Mouse (Mus musculus) heart, adult 2 months (tissue): ENCODE measurements at regions not wholly inside any gene's neighbourhood (a gene's known extent, or its start where the extent isn't known, plus 50 kb on each side); places are given as distances from the start of the nearest gene placed in this dataset.

Source experiments
- DNase-seq, 2 experiments: peaks; one replicate each; pipeline ENCODE4 v3.0.0; 2021
- H3K27ac ChIP-seq: fragments of 200-600 bp; 2 replicates; pipeline ENCODE4 v1.8.1; 2022
- H3K27me3 ChIP-seq: fragments of 200-500 bp; 2 replicates; pipeline ENCODE4 v1.6.1; 2012; ENCODE audit warnings: mild to moderate bottlenecking, low read length, inconsistent platforms, mixed read lengths; ENCODE audit not compliant: control insufficient read depth, insufficient read depth
- H3K36me3 ChIP-seq: fragments of 200-500 bp; 2 replicates; pipeline ENCODE4 v1.6.1; 2012; ENCODE audit warnings: low read length, inconsistent platforms; ENCODE audit not compliant: control insufficient read depth, insufficient read depth
- H3K4me1 ChIP-seq: fragments of 200-500 bp; 2 replicates; pipeline ENCODE4 v1.6.1; 2011; ENCODE audit warnings: low read length; ENCODE audit not compliant: control insufficient read depth, insufficient read depth
- H3K4me3 ChIP-seq: fragments of 200-600 bp; 2 replicates; pipeline ENCODE4 v1.8.1; 2022
- H3K79me2 ChIP-seq: fragments of 200-500 bp; replicated peaks from 2 replicates; pipeline ENCODE4 v1.6.1; 2012; ENCODE audit warnings: mild to moderate bottlenecking, inconsistent platforms, low read length, moderate library complexity, mixed read lengths; ENCODE audit not compliant: control insufficient read depth, insufficient read depth
- H3K9ac ChIP-seq: fragments of 200-500 bp; 2 replicates; pipeline ENCODE4 v1.6.1; 2012; ENCODE audit warnings: low read depth, mild to moderate bottlenecking, control low read depth, inconsistent platforms, low read length, mixed read lengths
- CTCF ChIP-seq: fragments of 200-600 bp; IDR thresholded peaks from 2 replicates; pipeline ENCODE4 v1.8.1; 2022; ENCODE audit warnings: antibody characterized with exemption, mild to moderate bottlenecking, moderate library complexity
- EP300 ChIP-seq: fragments of 200-500 bp; IDR thresholded peaks from 2 replicates; pipeline ENCODE4 v1.6.1; 2011; ENCODE audit warnings: low read depth, low read length, control low read depth; ENCODE audit not compliant: insufficient read depth
- POLR2A ChIP-seq: fragments of 200-500 bp; IDR thresholded peaks from 2 replicates; pipeline ENCODE4 v1.6.1; 2011; ENCODE audit warnings: mild to moderate bottlenecking, low read depth, low read length, control low read depth; ENCODE audit not compliant: insufficient read depth
- WGBS: fragments of 180-500 bp; shearing (Covaris S2); methylation state at CpG from one replicate; pipeline ENCODE4 v1.1.7; 2018; 5-methylcytosine and 5-hydroxymethylcytosine counted together
- intact Hi-C: fragments of 180-260 bp; cut with DNase I; formaldehyde crosslinking; loops from one replicate; pipeline ENCODE4 v1.15.1; 2025

GRCm38 (mm10) chr16:56386539-56386938 lies 91.1 kb upstream of the Abi3bp start:
- no peak overlapping the region for H3K4me3 ChIP-seq
- WGBS = 58% methylated on average over 4 of the region's 4 CpGs
- H3K27me3 ChIP-seq = no peaks in the 10 kb centered on the region
- TF ChIP-seq EP300 (no peak), CTCF (no peak), POLR2A (no peak)
- H3K36me3 ChIP-seq = no peaks in the 10 kb centered on the region
- H3K27ac ChIP-seq = no peak overlapping the region
- intact Hi-C loops = no loop called here
- no peaks in the 10 kb centered on the region for H3K79me2 ChIP-seq
- peaks cover 3% of the 10 kb centered on the region for H3K4me1 ChIP-seq
- no peak for DNase-seq
- H3K9ac ChIP-seq = no peak overlapping the region

DNA sequence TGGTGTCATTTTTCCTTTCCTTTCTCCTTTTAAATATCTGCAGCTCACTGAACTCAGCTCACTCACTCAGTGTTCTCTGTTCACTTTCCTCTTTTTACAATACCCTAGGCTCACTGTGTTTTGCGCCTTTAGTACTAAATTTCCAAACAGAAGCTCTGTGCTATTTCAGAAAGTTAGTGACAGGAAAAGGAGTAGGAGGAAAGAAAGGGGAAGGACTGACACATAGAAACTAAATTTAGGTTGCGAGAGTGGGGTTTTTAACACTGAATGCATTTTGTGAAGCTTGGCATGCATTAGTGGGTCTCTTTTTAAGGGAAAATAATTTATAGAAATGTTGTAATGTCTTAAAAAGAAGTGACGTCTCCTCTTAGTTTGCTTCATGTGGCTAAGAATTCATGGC lies 84.8 kb upstream of the Abi3bp start:
- Histone ChIP-seq H3K27me3 (no peaks in the 10 kb centered on the region), H3K79me2 (no peaks in the 10 kb centered on the region), H3K27ac (no peak overlapping the region), H3K4me3 (no peak overlapping the region), H3K4me1 (no peaks in the 10 kb centered on the region), H3K9ac (no peak overlapping the region), H3K36me3 (no peaks in the 10 kb centered on the region)
- intact Hi-C loops = no loop called here
- no peak for DNase-seq
- TF ChIP-seq CTCF (no peak), EP300 (no peak), POLR2A (no peak)
- WGBS = 58% methylated on average over 3 of the region's 3 CpGs

- H3K27me3 ChIP-seq = no peaks in the 10 kb centered on the region
- intact Hi-C loops = no loop called here
- TF ChIP-seq CTCF (no peak), POLR2A (no peak), EP300 (no peak)
These were observed 81.1 kb upstream of the Abi3bp start for GRCm38 (mm10) chr16:56396586-56396985.

GRCm38 (mm10) chr16:56399541-56399940 lies 78.1 kb upstream of the Abi3bp start:
- Histone ChIP-seq H3K36me3 (no peaks in the 10 kb centered on the region), H3K4me1 (no peaks in the 10 kb centered on the region), H3K4me3 (no peak overlapping the region), H3K27ac (no peak overlapping the region), H3K79me2 (no peaks in the 10 kb centered on the region), H3K9ac (no peak overlapping the region), H3K27me3 (no peaks in the 10 kb centered on the region)
- intact Hi-C loops = no loop called here
- DNase-seq = no peak
- TF ChIP-seq EP300 (no peak), POLR2A (no peak), CTCF (no peak)
- 78% methylated on average over 4 of the region's 4 CpGs for WGBS

More at GRCm38 (mm10) chr16:56396586-56396985, 81.1 kb upstream of the Abi3bp start:
- 38% methylated on average over 4 of the region's 4 CpGs for WGBS
- H3K27ac ChIP-seq = no peak overlapping the region
- H3K36me3 ChIP-seq = no peaks in the 10 kb centered on the region
- no peaks in the 10 kb centered on the region for H3K4me1 ChIP-seq
- H3K9ac ChIP-seq = no peak overlapping the region
- no peak overlapping the region for H3K4me3 ChIP-seq
- DNase-seq = no peak
- no peaks in the 10 kb centered on the region for H3K79me2 ChIP-seq

DNA sequence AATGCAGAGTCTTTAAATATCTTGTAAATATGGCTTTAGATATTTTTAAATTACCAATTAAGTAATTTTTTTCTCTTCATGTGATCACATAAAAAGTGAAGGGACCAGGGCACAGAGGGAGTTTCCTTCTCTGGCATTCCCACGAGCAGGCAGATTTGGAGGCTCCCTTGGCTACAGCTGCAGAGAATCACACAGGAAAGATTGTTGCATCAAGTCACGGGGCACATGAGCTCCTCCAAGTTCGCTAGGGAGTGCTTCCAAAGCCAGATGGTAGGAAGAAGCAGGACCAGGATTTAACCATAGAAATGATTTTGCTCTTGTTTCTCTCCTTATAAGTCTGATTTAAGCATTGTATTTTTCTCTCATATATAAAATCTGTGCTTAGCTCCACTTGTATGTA lies 53.9 kb upstream of the Abi3bp start:
- no peak for TF ChIP-seq POLR2A
- no peak for TF ChIP-seq EP300
- TF ChIP-seq CTCF = no peak
- intact Hi-C loops = no loop called here

More for the DNA sequence above, 53.9 kb upstream of the Abi3bp start:
- no peak overlapping the region for H3K9ac ChIP-seq
- H3K36me3 ChIP-seq = no peaks in the 10 kb centered on the region
- no peaks in the 10 kb centered on the region for H3K4me1 ChIP-seq
- no peak overlapping the region; the same call in 1 of the 2 replicates for H3K27ac ChIP-seq
- WGBS = 39% methylated on average over 3 of the region's 3 CpGs
- H3K4me3 ChIP-seq = no peak overlapping the region
- H3K27me3 ChIP-seq = no peaks in the 10 kb centered on the region
- peak; percentile 26 to 45 for DNase-seq
- no peaks in the 10 kb centered on the region for H3K79me2 ChIP-seq
